Mouse (Mus musculus) liver, adult 10 weeks (tissue): ENCODE measurements around the gene Olfr113. TPM values are rescaled to one million over a fixed set of nuclear protein-coding genes. Genes with fewer than 3 reads are reported as not detected.

Experiments used
- polyA plus RNA-seq: library from polyadenylated mRNA; stranded (reverse); fragments of 350-450 nt; fragmentation: Illumina TruSeq; extraction: RNeasy Lipid Tissue Mini Kit (QIAGEN cat#74804); gene quantifications from one replicate; pipeline ENCODE4 v1.2.3, GENCODE M21; 2014; ENCODE audit warnings: low read depth, low replicate concordance

Olfr113 gene
- not detected for polyA plus RNA-seq

GRCm38 (mm10) chr17:37577563-37577962, at the start of gene Olfr113:
Olfr113 (minus strand) TSS chr17:37577663.

GRCm38 (mm10) chr17:37627009-37627408, 49.5 kb upstream of the Olfr113 start, which contains the start of the genes Olfr115 and Olfr116:
Olfr115 (minus strand) TSS chr17:37627109.
Olfr116 (minus strand) TSS chr17:37627199.

GRCm38 (mm10) chr17:37592643-37593042, 15.2 kb upstream of the Olfr113 start, which contains the start of gene Olfr114:
Olfr114 (minus strand) TSS chr17:37592743.

GRCm38 (mm10) chr17:37569351-37569750, 8.1 kb downstream of the Olfr113 start, which contains the start of gene Olfr112:
Olfr112 (minus strand) TSS chr17:37569451.

Other genes starting within 250 kb of the Olfr113 start
- not detected for gene Olfr103, start 238.0 kb downstream of the Olfr113 start, polyA plus RNA-seq
- not detected for gene Olfr104-ps, start 218.1 kb downstream of the Olfr113 start, polyA plus RNA-seq
- not detected for gene Olfr105-ps, start 198.6 kb downstream of the Olfr113 start, polyA plus RNA-seq
- gene Olfr106-ps, start 187.3 kb downstream of the Olfr113 start, polyA plus RNA-seq: not detected
- gene Olfr107, start 178.4 kb downstream of the Olfr113 start, polyA plus RNA-seq: not detected
- not detected for gene Olfr108, start 132.2 kb downstream of the Olfr113 start, polyA plus RNA-seq
- not detected for gene Olfr109, start 118.7 kb downstream of the Olfr113 start, polyA plus RNA-seq
- not detected for gene H2-M2, start 94.1 kb downstream of the Olfr113 start, polyA plus RNA-seq
- not detected for gene Olfr110, start 85.2 kb downstream of the Olfr113 start, polyA plus RNA-seq
- not detected for gene Olfr111, start 69.6 kb downstream of the Olfr113 start, polyA plus RNA-seq
- gene Olfr112, start 8.2 kb downstream of the Olfr113 start, polyA plus RNA-seq: not detected
- not detected for gene Olfr114, start 15.1 kb upstream of the Olfr113 start, polyA plus RNA-seq
- not detected for gene Olfr115, start 49.4 kb upstream of the Olfr113 start, polyA plus RNA-seq
- not detected for gene Olfr116, start 49.5 kb upstream of the Olfr113 start, polyA plus RNA-seq
- gene Olfr117, start 86.1 kb upstream of the Olfr113 start, polyA plus RNA-seq: not detected
- not detected for gene Olfr118, start 89.3 kb upstream of the Olfr113 start, polyA plus RNA-seq
- not detected for gene Olfr119, start 118.9 kb upstream of the Olfr113 start, polyA plus RNA-seq
- not detected for gene Olfr120, start 144.1 kb upstream of the Olfr113 start, polyA plus RNA-seq
- gene Olfr121, start 171.2 kb upstream of the Olfr113 start, polyA plus RNA-seq: not detected
- not detected for gene Olfr122, start 190.9 kb upstream of the Olfr113 start, polyA plus RNA-seq
- gene Olfr123, start 215.9 kb upstream of the Olfr113 start, polyA plus RNA-seq: not detected
- not detected for gene Olfr124, start 222.2 kb upstream of the Olfr113 start, polyA plus RNA-seq